Mouse (Mus musculus): ENCODE measurements around the gene Rnase11. TPM values are rescaled to one million over a fixed set of nuclear protein-coding genes. Genes with fewer than 3 reads are reported as not detected.

The Rnase11 gene
- polyA plus RNA-seq, 1 experiment from 2014 or later = not detected

- Histone ChIP-seq H3K4me3 (ENCODE audit: low read depth, low read length) (peak overlapping the region; percentile 59; the same call in 1 of the 2 replicates), H3K9me3 (ENCODE audit: low read depth, low read length) (no peaks in the 10 kb centered on the region), H3K9ac (no peak overlapping the region), H3K27ac (ENCODE audit: low read depth) (no peak overlapping the region), H3K4me2 (peak overlapping the region; percentile 82), H3K4me1 (ENCODE audit: insufficient read depth) (peaks cover 12% of the 10 kb centered on the region; the same call in 1 of the 2 replicates), H3K36me3 (ENCODE audit: insufficient read depth) (no peaks in the 10 kb centered on the region), H3K27me3 (ENCODE audit: insufficient read depth, low read length) (no peaks in the 10 kb centered on the region)
- 33% methylated on average over 8 of the region's 8 CpGs for WGBS
- TF ChIP-seq CTCF (IDR thresholded peaks at IDR 0.05; ENCODE audit: low read depth) = no peak
- ATAC-seq (ENCODE audit: insufficient read depth) (no peak), DNase-seq (no peak)
Measured at GRCm38 (mm10) chr14:51092073-51092620, 42.2 kb upstream of the Rnase11 start.

DNA sequence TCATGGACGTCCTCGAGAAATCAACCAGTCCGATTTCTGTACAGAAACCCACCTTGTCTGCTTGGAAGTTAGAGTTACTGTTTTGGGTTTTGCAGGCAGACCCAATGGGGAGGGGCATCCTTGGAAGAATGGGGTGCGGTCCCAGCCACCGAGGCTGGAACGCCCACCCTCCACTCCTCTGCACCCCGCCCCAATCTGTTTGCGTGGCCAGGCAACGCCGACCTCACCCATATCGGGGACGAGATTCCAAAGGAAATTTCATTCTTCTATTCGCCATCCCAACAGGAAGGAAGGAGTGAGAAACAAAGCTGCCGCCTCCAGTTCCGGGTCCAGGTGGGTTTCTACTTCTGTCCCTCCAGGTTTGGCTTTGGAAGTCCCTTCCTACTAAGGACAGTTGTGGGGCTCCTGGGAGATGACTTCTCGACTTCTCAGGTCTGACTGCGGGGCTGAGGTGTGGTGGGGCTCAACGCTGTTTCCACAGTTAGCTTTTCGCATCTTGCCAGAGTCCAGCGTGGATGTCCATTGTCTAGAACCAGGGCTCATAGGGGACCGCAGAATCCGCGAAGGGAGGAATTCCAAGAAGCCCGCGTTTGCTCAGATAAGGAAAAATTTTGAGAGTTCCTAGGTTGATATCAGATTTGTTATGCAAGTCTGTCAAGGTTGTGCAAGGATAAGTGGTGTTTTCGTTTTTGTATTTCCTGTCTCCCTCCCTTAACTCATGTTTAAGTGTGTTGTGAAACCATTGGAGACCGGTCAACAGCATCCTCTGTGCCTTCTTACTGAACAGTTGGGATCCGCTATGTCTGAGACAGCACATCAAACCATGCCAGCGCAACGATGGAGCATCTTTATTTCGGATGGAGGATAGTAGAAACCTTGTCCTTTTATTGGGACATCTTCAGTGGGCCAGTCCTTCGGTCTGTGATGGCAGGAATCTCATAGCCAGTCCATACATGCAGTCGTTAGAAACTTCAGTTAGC, 41.2 kb upstream of the Rnase11 start, which contains the start of the genes Rnase4 and Ang:
Rnase4 (plus strand) TSS at position 157 of the 980 bp plus-strand sequence.
Ang (plus strand) TSS at position 230 of the 980 bp plus-strand sequence.
- ATAC-seq (ENCODE audit: insufficient read depth) (peak; percentile 50), DNase-seq (peak; percentile 78)
- H3K4me3 ChIP-seq (ENCODE audit: low read depth, low read length) = peak within 1 kb of the TSS; percentile 59
- peak within 1 kb of the TSS; percentile 91 for H3K27ac ChIP-seq (ENCODE audit: low read depth)
- TF ChIP-seq CTCF (IDR thresholded peaks at IDR 0.05; ENCODE audit: low read depth) = no peak
- peak within 1 kb of the TSS; percentile 61 for H3K9ac ChIP-seq
- peaks cover 12% of the 10 kb centered on the region; the same call in 1 of the 2 replicates for H3K4me1 ChIP-seq (ENCODE audit: insufficient read depth)
- WGBS = 5% methylated on average over 33 of the region's 33 CpGs
- H3K36me3 ChIP-seq (ENCODE audit: insufficient read depth) = no peaks in the 10 kb centered on the region
- H3K4me2 ChIP-seq = peak within 1 kb of the TSS; percentile 82
- no peaks in the 10 kb centered on the region for H3K27me3 ChIP-seq (ENCODE audit: insufficient read depth, low read length)
- H3K9me3 ChIP-seq (ENCODE audit: low read depth, low read length) = no peaks in the 10 kb centered on the region

DNA sequence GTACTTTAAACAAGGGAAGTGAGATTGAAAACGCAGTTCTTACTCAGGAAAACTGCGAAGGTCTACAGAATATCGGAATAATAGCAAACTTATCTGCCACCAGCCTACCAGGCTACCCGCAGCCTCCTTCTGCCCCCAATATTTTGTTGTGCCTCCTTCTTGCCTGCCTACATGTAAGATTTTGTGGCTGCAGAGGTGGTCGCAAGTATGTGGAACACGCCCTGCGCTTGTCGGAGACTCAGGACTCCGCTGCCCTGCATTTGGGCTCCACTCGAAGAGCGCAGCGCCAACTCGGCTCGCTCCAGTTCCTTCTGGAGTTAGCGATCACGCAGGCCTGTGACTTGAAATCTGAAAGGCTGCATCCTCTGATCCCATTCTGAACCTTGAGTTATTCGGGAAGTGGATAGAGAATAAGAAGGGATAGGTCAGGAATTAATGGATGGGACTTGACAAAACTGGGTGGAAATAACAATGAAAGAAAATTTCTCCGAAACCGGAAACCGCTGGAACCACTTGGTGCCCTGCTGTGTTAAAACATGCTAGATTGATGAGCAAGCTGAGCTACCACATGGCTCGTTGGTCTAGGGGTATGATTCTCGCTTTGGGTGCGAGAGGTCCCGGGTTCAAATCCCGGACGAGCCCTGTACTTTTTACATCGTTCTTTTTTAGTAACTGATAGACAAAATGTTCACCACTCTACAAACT, 40.3 kb upstream of the Rnase11 start:
- H3K4me3 ChIP-seq (ENCODE audit: low read depth, low read length) = peak overlapping the region; percentile 59
- no peaks in the 10 kb centered on the region for H3K36me3 ChIP-seq (ENCODE audit: insufficient read depth)
- peak; percentile 96 for DNase-seq
- no peaks in the 10 kb centered on the region for H3K27me3 ChIP-seq (ENCODE audit: insufficient read depth, low read length)
- no peak for TF ChIP-seq CTCF (IDR thresholded peaks at IDR 0.05; ENCODE audit: low read depth)
- under 1% methylated on average over 27 of the region's 27 CpGs for WGBS
- ATAC-seq (ENCODE audit: insufficient read depth) = peak; percentile 50
- H3K9ac ChIP-seq = peak overlapping the region; percentile 61
- H3K4me2 ChIP-seq = peak overlapping the region; percentile 82
- no peaks in the 10 kb centered on the region for H3K9me3 ChIP-seq (ENCODE audit: low read depth, low read length)
- H3K27ac ChIP-seq (ENCODE audit: low read depth) = peak overlapping the region; percentile 91
- 0 out of 2 replicates have a peak, but pooled peaks cover 8% of the 10 kb centered on the region for H3K4me1 ChIP-seq (ENCODE audit: insufficient read depth)

DNA sequence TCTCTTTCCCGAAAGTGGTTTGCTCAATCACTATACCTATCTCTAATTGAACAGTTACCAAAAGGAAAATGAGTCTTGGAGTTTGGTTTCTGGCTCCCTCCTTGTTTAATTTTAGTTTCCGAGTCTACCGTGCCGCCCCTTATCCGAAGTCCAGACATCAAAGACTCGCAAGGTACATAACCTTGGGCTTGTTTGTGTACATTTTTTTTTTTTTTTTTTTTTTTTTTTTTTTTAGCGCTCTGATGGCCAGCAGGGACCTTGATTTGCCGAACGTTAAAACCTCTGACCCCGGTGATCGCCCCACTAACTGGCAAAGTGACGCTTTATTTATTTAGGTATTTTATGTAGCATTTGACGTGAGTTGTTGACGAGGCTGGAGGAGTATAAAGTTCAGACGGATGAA, 39.7 kb upstream of the Rnase11 start:
- Histone ChIP-seq H3K27me3 (ENCODE audit: insufficient read depth, low read length) (no peaks in the 10 kb centered on the region), H3K4me2 (peak overlapping the region; percentile 82), H3K4me3 (ENCODE audit: low read depth, low read length) (peak overlapping the region; percentile 59), H3K36me3 (ENCODE audit: insufficient read depth) (no peaks in the 10 kb centered on the region), H3K4me1 (ENCODE audit: insufficient read depth) (0 out of 2 replicates have a peak, but pooled peaks cover 8% of the 10 kb centered on the region), H3K9ac (peak overlapping the region; percentile 52), H3K27ac (ENCODE audit: low read depth) (peak overlapping the region; percentile 91), H3K9me3 (ENCODE audit: low read depth, low read length) (no peaks in the 10 kb centered on the region)
- WGBS = under 1% methylated on average over 15 of the region's 15 CpGs
- DNase-seq (no peak), ATAC-seq (ENCODE audit: insufficient read depth) (no peak)
- TF ChIP-seq CTCF (IDR thresholded peaks at IDR 0.05; ENCODE audit: low read depth) = no peak

- peak overlapping the region; percentile 91 for H3K27ac ChIP-seq (ENCODE audit: low read depth)
- DNase-seq (peak; percentile 99), ATAC-seq (ENCODE audit: insufficient read depth) (peak; percentile 94)
- H3K27me3 ChIP-seq (ENCODE audit: insufficient read depth, low read length) = no peaks in the 10 kb centered on the region
- no peaks in the 10 kb centered on the region for H3K9me3 ChIP-seq (ENCODE audit: low read depth, low read length)
- no peaks in the 10 kb centered on the region for H3K36me3 ChIP-seq (ENCODE audit: insufficient read depth)
- H3K9ac ChIP-seq = peak overlapping the region; percentile 59
- peak overlapping the region; percentile 82 for H3K4me2 ChIP-seq
- under 1% methylated on average over 34 of the region's 34 CpGs for WGBS
- TF ChIP-seq CTCF (IDR thresholded peaks at IDR 0.05; ENCODE audit: low read depth) = no peak
- H3K4me3 ChIP-seq (ENCODE audit: low read depth, low read length) = peak overlapping the region; percentile 59
- H3K4me1 ChIP-seq (ENCODE audit: insufficient read depth) = 0 out of 2 replicates have a peak, but pooled peaks cover 8% of the 10 kb centered on the region
Measured at GRCm38 (mm10) chr14:51088970-51089673, 39.2 kb upstream of the Rnase11 start.

All from lung, embryonic 14.5 days (tissue).